Mouse (Mus musculus) heart, postnatal 25 days (tissue): ENCODE data around the gene Miga1. TPM values are rescaled to one million over a fixed set of nuclear protein-coding genes. Genes with fewer than 3 reads are reported as not detected.
A peak's percentile ranks its signal among the peaks of the same experiment; 100 is the strongest.
"Not testable (repeated sequence)": the region's sequence is repeated elsewhere in the genome, so short reads cannot be mapped to it uniquely, and the experiment has no call there.

Experiments used
- DNase-seq: peaks from one replicate; pipeline ENCODE4 v3.0.0; 2022; ENCODE audit warnings: low spot score
- intact Hi-C: fragments of 180-260 bp; cut with DNase I; formaldehyde crosslinking; loops from one replicate; pipeline ENCODE4 v1.15.1; 2025
- total RNA-seq, 2 experiments: library from RNA; stranded (reverse); gene quantifications; 2 replicates each; pipeline ENCODE4 v1.2.3; 2021

The Miga1 gene
- total RNA-seq, 2 experiments from 2014 or later = 9.6 to 10.3 TPM

GRCm38 (mm10) chr3:152332104-152332503 is 8.1 kb downstream of the Miga1 start:
- DNase-seq = no peak
- intact Hi-C loops = no loop called here

GRCm38 (mm10) chr3:152321765-152322547 is 18.3 kb downstream of the Miga1 start:
- no peak for DNase-seq
- intact Hi-C loops = no loop called here

GRCm38 (mm10) chr3:152320972-152321645 is 19.1 kb downstream of the Miga1 start:
- DNase-seq = peak; percentile 29
- intact Hi-C loops = no loop called here

DNA sequence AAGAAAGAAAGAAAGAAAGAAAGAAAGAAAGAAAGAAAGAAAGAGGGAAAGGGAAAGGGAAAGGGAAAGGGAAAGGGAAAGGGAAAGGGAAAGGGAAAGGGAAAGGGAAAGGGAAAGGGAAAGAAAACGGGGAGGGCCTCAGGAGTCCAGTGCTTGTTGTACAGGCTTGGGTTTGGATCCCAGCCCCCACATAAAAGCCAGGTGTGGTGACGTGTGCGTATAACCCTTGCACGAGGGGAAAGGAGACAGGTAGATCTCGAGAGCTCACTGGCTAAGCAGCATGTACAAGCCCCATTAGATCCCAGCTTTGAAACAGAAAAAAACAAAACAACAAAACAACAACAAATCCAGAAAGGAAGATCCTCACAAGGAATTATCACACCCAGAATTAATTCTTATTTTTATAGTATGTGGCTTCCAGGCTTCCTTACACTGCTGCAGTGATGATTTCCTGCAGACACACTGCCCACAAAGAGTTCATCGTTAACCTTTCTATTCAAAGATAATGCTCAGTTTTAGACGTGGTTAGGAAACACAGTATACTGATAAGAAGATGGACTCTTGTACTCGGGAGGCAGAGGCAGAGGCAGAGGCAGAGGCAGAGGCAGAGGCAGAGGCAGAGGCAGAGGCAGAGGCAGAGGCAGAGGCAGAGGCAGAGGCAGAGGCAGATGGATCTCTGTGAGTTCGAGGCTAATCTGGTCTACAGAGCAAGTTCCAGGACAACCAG is 23.6 kb downstream of the Miga1 start:
- intact Hi-C loops, DNase-seq: not testable (repeated sequence)

GRCm38 (mm10) chr3:152315613-152316012 is 24.6 kb downstream of the Miga1 start:
- peak; percentile 64 for DNase-seq
- intact Hi-C loops = loop anchor here (1.0 kb wide), 1 partner anchor 55 kb away; no protein-coding TSS in a partner anchor

DNA sequence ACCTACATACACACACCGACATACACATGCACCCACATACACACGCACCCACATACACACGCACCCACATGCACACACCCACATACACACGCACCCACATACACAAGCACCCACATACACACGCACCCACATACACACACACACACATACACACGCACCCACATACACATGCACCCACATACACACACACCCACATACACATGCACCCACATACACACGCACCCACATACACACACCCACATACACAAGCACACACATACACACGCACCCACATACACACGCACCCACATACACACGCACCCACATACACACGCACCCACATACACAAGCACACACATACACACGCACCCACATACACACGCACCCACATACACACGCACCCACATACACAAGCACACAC is 25.5 kb downstream of the Miga1 start:
- intact Hi-C loops = loop anchor here (1.0 kb wide), 1 partner anchor 54 kb away; no protein-coding TSS in a partner anchor
- not testable (repeated sequence) for DNase-seq

DNA sequence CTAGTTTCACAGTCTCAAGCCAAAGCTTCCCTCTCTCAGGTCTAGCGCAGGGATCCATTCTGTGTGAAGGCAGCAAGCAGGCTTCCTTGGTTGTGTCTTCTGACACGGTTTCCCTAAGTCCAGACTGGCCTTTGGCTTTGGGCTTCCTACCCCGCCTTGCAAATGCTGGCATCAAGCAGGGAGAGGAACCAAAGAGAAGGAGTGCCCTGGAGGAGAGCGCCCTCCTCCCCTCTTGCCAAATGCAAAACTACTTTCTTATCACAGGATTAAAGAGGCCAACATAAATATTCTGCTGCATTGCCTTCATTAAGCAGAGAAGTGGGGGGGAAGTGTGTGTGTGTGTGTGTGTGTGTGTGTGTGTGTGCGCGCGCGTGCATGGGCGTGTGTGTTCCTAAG is 31.0 kb downstream of the Miga1 start:
- no peak for DNase-seq
- intact Hi-C loops = loop anchor here (2.0 kb wide), 1 partner anchor 50 kb away; no protein-coding TSS in a partner anchor

DNA sequence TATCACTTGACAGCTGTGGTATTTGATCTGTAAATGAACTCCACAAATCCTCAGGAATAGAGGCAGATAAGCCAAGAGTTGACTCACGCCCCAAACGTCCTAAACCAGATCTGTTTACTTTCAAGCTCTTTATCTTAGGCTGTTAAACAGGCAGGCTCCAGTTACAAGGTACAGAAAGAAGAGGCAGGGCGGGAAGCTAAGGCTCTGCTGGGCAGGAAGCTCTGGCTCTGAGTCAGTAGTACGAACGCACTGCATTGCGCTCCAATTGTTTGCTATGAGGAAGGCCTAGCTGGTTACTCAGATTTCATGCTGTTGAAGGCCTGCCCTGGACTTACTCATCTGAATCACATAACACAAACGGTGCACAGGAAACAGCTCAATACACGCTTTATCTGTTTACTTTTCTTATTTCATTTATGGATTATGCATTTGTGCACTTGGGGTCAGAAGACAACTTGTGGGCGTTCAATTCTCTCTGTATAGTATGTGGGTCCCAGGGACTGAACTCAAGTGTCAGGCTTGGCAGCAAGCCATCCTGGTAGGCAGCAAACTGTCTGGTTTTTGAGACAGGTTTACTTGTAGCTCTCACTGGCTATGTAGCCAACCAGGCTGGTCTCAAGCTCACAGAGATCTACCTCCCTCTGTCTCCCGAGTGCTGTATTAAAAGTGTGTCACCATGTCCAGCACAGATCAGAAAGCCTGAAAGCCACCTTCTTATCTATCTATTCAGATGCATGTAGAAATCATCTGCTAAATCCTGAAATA is 31.5 kb downstream of the Miga1 start:
- DNase-seq = no peak
- intact Hi-C loops = loop anchor here (2.0 kb wide), 1 partner anchor 50 kb away; no protein-coding TSS in a partner anchor

DNA sequence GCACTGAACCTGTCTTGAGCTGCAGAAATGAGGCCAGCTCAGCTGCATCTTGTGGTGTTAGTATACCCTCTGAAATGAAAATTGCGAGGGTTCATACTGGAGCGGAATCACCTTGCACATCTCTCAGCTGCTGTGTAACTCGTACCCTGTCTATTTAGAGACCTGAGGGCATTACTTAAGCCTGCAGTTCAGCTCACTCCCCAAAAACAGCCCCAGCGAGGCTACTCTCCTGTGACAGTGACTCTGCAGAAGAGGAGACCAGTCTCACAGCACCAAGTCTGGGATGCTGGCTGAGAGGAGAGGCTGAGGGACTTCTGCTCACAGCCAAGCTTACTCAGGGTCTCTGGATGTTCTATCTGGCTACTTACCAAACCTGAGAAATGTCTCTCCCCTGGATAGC is 34.2 kb downstream of the Miga1 start:
- no peak for DNase-seq
- intact Hi-C loops = loop anchor here (2.0 kb wide), 1 partner anchor 41 kb away; no protein-coding TSS in a partner anchor

DNA sequence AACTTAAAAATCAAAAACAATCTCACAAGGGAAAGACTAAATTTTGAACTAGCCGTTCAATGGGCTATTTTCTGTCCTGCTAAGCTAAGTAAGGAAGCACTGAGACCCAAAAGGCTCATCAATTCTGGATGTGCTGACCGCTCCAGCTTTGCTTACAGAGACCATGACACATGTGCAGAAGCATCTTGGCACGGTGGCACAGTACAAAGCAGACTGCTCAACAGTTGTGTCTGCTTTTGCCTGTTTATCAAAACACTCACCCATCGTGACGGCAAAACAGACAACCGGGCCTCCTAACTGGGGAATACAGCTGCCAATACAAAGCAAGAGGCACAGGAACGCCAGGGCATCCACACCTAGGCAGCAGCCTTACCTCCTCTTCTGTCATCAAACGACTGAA is 35.1 kb downstream of the Miga1 start:
- DNase-seq = no peak
- intact Hi-C loops = loop anchor here (2.0 kb wide), 1 partner anchor 40 kb away; no protein-coding TSS in a partner anchor

GRCm38 (mm10) chr3:152304093-152304815 is 36.0 kb downstream of the Miga1 start:
- intact Hi-C loops = loop anchor here (2.0 kb wide), 1 partner anchor 39 kb away; no protein-coding TSS in a partner anchor
- peak; percentile 42 for DNase-seq

- no peak for DNase-seq
- intact Hi-C loops = no loop called here
These were observed 37.2 kb downstream of the Miga1 start for GRCm38 (mm10) chr3:152302991-152303390.

- intact Hi-C loops = no loop called here
- no peak for DNase-seq
These were observed 39.5 kb downstream of the Miga1 start for GRCm38 (mm10) chr3:152300376-152301337.

DNA sequence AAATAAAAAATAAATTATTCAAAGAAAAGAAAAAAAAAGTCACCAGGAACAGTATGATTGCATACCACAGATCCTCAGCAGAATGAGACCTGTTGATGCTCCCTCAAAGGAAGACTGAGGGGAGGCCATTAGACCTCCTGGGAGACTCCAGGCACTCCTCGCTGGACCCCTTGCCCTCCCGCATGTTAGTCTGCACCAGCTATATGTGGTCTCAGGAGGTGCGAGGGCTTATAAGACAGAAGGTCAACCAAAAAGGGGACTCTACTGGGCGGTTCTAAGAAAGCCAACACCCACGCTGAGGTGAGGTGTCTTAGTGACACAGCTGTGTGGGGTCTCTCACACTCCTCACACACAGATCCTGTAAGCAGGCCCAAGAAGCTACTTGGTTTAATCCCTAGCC is 44.3 kb downstream of the Miga1 start:
- no peak for DNase-seq
- intact Hi-C loops = no loop called here

DNA sequence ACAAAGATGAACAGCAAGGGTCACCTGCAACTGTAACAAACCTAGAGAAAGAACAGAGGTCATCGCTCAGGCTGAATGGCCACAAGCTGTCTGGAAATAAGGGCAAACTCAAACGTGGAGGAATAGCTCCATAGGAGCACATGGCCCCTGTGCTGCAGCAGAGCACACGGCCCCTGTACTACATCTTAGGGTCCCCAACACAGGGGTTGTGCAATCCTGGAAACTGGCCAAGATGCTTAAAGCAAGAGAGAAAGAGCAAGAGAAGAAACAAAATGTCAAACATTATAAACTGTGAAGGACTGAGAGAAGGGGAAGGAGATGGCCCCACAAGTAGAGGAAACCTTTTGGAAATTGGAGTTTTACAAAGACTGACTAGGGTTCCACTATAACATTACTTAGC is 45.8 kb downstream of the Miga1 start:
- intact Hi-C loops = no loop called here
- DNase-seq = no peak

DNA sequence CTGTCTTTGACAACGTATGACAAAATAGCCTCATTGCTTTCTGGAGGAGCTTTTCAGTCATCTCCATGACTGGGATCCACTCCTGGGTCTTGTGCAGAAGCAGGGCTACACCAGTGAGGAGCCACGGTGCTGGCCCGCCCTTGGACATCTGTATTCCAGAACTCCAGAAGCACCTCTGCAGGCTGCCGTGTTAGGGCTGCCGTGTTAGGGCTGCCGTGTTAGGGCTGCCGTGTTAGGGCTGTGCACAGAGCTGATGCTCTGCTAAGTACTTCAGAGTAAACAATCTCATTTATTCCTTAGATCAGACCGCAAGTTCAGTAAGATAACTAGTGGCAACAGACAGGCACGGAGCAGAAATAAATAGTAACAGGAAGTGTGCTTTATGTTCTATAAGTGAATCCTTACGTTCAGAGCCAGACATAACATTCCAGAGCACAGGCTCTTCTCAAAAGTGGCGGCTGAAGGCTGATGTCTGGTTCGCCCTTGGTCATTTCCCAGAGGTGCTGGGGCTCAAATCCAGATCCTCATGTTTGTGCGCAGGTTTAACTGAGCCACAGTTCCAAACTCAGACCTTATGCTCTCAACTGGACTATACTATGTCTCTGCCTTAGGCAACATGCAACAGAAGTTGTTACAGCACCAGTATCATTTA is 46.6 kb downstream of the Miga1 start:
- intact Hi-C loops = no loop called here

GRCm38 (mm10) chr3:152291895-152292294 is 48.3 kb downstream of the Miga1 start:
- no peak for DNase-seq
- intact Hi-C loops = no loop called here

More for the DNA sequence above, 46.6 kb downstream of the Miga1 start:
- DNase-seq = no peak
